19 mouse cellular contexts compared by ENCODE assay signal in genomic region chr10:53335974-53336373, GRCm38 (mm10). TPM values are rescaled to one million over a fixed set of nuclear protein-coding genes. Genes with fewer than 3 reads are reported as not detected.
DNase-seq lines count a peak whose midpoint lies in the region; ATAC-seq and TF ChIP-seq lines count a peak whose summit lies in the region.
"Had no signal": no experiment of that assay in that cellular context is flagged by ENCODE, and none has a peak within 500 bp of the region (broad histone marks: within the 10 kb centered on the region; RNA-seq: fewer than 3 reads in every experiment).

No protein-coding gene starts in this region.

- DNase-seq in heart, adult 9 months (ENCODE audit: low spot score in 2 of 2), result no peak
- DNase-seq in lung, adult 18-20 months, result no peak
- no peak for DNase-seq in liver, embryonic 13.5 days
- DNase-seq in stomach, postnatal 0 days (ENCODE audit: low spot score), result no peak
- DNase-seq in c-Kit-positive CD71-positive TER-119-positive erythroid progenitor cells, embryonic 14.5 days (ENCODE audit: low spot score), result no peak
- DNase-seq in left cerebral cortex, adult 11 months (ENCODE audit: low spot score), result no peak
- DNase-seq: cerebellum, adult 2 months; kidney, postnatal 14 days; layer of hippocampus, postnatal 36 days; lung, postnatal 14 days; right cerebral cortex, postnatal 14 days; thymus, postnatal 14 days had no signal

- TF ChIP-seq CTCF in stomach, postnatal 0 days (IDR thresholded peaks at IDR 0.05; ENCODE audit: low read depth), result no peak

- H3K36me3 ChIP-seq in heart, embryonic 11.5 days (ENCODE audit: control insufficient read depth, insufficient read depth, low read length), result no peaks in the 10 kb centered on the region
- no peaks in the 10 kb centered on the region for H3K36me3 ChIP-seq in lung, embryonic 15.5 days
- no peaks in the 10 kb centered on the region for H3K36me3 ChIP-seq in liver, embryonic 13.5 days
- no peaks in the 10 kb centered on the region for H3K36me3 ChIP-seq in stomach, postnatal 0 days (ENCODE audit: control insufficient read depth, insufficient read depth, low read length)
- H3K36me3 ChIP-seq: hindbrain, embryonic 10.5 days; intestine, embryonic 15.5 days; limb, embryonic 10.5 days; midbrain, embryonic 12.5 days had no signal

- peak overlapping the region; percentile 85; the same call in 1 of the 2 replicates for H3K27ac ChIP-seq in heart, embryonic 11.5 days (ENCODE audit: low read depth, low read length)
- peak overlapping the region; percentile 6; the same call in 1 of the 2 replicates for H3K27ac ChIP-seq in lung, embryonic 15.5 days
- H3K27ac ChIP-seq in liver, embryonic 13.5 days, result no peak overlapping the region
- peak overlapping the region; percentile 76; the same call in 1 of the 2 replicates for H3K27ac ChIP-seq in stomach, postnatal 0 days (replicated peaks)
- H3K27ac ChIP-seq: hindbrain, embryonic 10.5 days; limb, embryonic 10.5 days; midbrain, embryonic 12.5 days had no signal

- 0 out of 2 replicates have a peak overlapping the region, but pooled peaks have one; percentile 18 for H3K4me3 ChIP-seq in heart, embryonic 11.5 days (ENCODE audit: low read depth, low read length)
- no peak overlapping the region for H3K4me3 ChIP-seq in lung, embryonic 15.5 days
- no peak overlapping the region for H3K4me3 ChIP-seq in liver, embryonic 13.5 days (replicated peaks)
- no peak overlapping the region for H3K4me3 ChIP-seq in stomach, postnatal 0 days (ENCODE audit: low read depth, low read length)
- H3K4me3 ChIP-seq: erythroblast, embryonic 14.5 days; hindbrain, embryonic 10.5 days; intestine, embryonic 15.5 days; limb, embryonic 10.5 days; midbrain, embryonic 12.5 days had no signal

- H3K27me3 ChIP-seq in heart, embryonic 11.5 days (ENCODE audit: control insufficient read depth, insufficient read depth, low read length), result no peaks in the 10 kb centered on the region
- no peaks in the 10 kb centered on the region for H3K27me3 ChIP-seq in lung, embryonic 15.5 days
- no peaks in the 10 kb centered on the region for H3K27me3 ChIP-seq in liver, embryonic 13.5 days
- no peaks in the 10 kb centered on the region for H3K27me3 ChIP-seq in stomach, postnatal 0 days (ENCODE audit: control insufficient read depth, insufficient read depth, low read length)
- H3K27me3 ChIP-seq: intestine, embryonic 15.5 days; midbrain, embryonic 12.5 days had no signal

- TF ChIP-seq EP300 in stomach, postnatal 0 days (optimal IDR thresholded peaks at IDR 0.05), result no peak

- no peaks in the 10 kb centered on the region for H3K9me3 ChIP-seq in heart, embryonic 11.5 days (replicated peaks; ENCODE audit: control insufficient read depth, low read length)
- no peaks in the 10 kb centered on the region for H3K9me3 ChIP-seq in lung, embryonic 15.5 days
- H3K9me3 ChIP-seq in liver, embryonic 13.5 days (replicated peaks), result no peaks in the 10 kb centered on the region
- no peaks in the 10 kb centered on the region for H3K9me3 ChIP-seq in stomach, postnatal 0 days (ENCODE audit: control insufficient read depth, low read length)
- H3K9me3 ChIP-seq: hindbrain, embryonic 10.5 days; intestine, embryonic 15.5 days; limb, embryonic 10.5 days; midbrain, embryonic 12.5 days had no signal

- peak overlapping the region; percentile 54 for H3K4me2 ChIP-seq in heart, embryonic 11.5 days
- no peak overlapping the region for H3K4me2 ChIP-seq in lung, embryonic 15.5 days
- peak overlapping the region; percentile 17; the same call in 1 of the 2 replicates for H3K4me2 ChIP-seq in liver, embryonic 13.5 days
- H3K4me2 ChIP-seq in stomach, postnatal 0 days (replicated peaks; ENCODE audit: low read depth), result no peak overlapping the region
- H3K4me2 ChIP-seq: intestine, embryonic 15.5 days; midbrain, embryonic 12.5 days had no signal

- WGBS in heart, embryonic 11.5 days (ENCODE audit: insufficient replicate concordance), result 76% methylated on average over 3 of the region's 3 CpGs
- WGBS in lung, embryonic 15.5 days, result 67% methylated on average over 3 of the region's 3 CpGs
- 42% methylated on average over 3 of the region's 3 CpGs for WGBS in liver, embryonic 13.5 days (ENCODE audit: insufficient replicate concordance)
- WGBS in stomach, postnatal 0 days, result 53% methylated on average over 3 of the region's 3 CpGs

- ATAC-seq in heart, embryonic 11.5 days (replicated peaks; ENCODE audit: insufficient number of reproducible peaks, low FRiP score, low TSS enrichment), result no peak
- ATAC-seq in lung, embryonic 15.5 days (ENCODE audit: borderline replicate concordance, extremely low read depth, low FRiP score, low TSS enrichment), result no peak
- peak; percentile 73 for ATAC-seq in liver, embryonic 13.5 days (ENCODE audit: low read depth)
- no peak for ATAC-seq in stomach, postnatal 0 days (ENCODE audit: low FRiP score, low TSS enrichment)
- ATAC-seq: intestine, embryonic 15.5 days had no signal

- peaks cover 21% of the 10 kb centered on the region for H3K4me1 ChIP-seq in heart, embryonic 11.5 days (ENCODE audit: control insufficient read depth, insufficient read depth, low read length)
- H3K4me1 ChIP-seq in lung, embryonic 15.5 days, result peaks cover 10% of the 10 kb centered on the region; the same call in 1 of the 2 replicates
- peaks cover 38% of the 10 kb centered on the region for H3K4me1 ChIP-seq in liver, embryonic 13.5 days (replicated peaks)
- no peaks in the 10 kb centered on the region; the same call in 1 of the 2 replicates for H3K4me1 ChIP-seq in stomach, postnatal 0 days (replicated peaks; ENCODE audit: control insufficient read depth, insufficient read depth)
- H3K4me1 ChIP-seq: hindbrain, embryonic 10.5 days; intestine, embryonic 15.5 days; limb, embryonic 10.5 days; midbrain, embryonic 12.5 days had no signal

- no peak overlapping the region for H3K9ac ChIP-seq in heart, embryonic 11.5 days (ENCODE audit: low read depth, low read length)
- no peak overlapping the region for H3K9ac ChIP-seq in lung, embryonic 15.5 days
- no peak overlapping the region for H3K9ac ChIP-seq in liver, embryonic 13.5 days
- no peak overlapping the region for H3K9ac ChIP-seq in stomach, postnatal 0 days (ENCODE audit: low read length)
- H3K9ac ChIP-seq: intestine, embryonic 15.5 days; midbrain, embryonic 12.5 days had no signal

RNA-seq across cellular contexts. Expression of gene Pln, which starts 1.5 kb away (rescaled TPM):
- polyA plus RNA-seq in heart, embryonic 11.5 days (2014; fragmentation: Nextera tagmentation; extraction: Ambion mirVana), result 542 and 553 TPM in 2 replicates
- 7.5 and 15.5 TPM in 2 replicates for polyA plus RNA-seq in lung, embryonic 15.5 days (2015; fragmentation: Nextera tagmentation; extraction: Ambion mirVana)
- 0.37 and 1.1 TPM in 2 replicates for polyA plus RNA-seq in liver, embryonic 13.5 days (2015; fragmentation: Nextera tagmentation; extraction: Ambion mirVana)
- polyA plus RNA-seq in stomach, postnatal 0 days (2015; fragmentation: Nextera tagmentation; extraction: Ambion mirVana), result 21.2 and 22.8 TPM in 2 replicates
- polyA plus RNA-seq: erythroblast, embryonic 14.5 days had no signal

RNA-seq across cellular contexts. Expression of gene Cep85l, which starts 43.8 kb away (rescaled TPM):
- 3.5 and 5.8 TPM in 2 replicates for polyA plus RNA-seq in heart, embryonic 11.5 days (2014; fragmentation: Nextera tagmentation; extraction: Ambion mirVana)
- 6.5 and 8.8 TPM in 2 replicates for polyA plus RNA-seq in lung, embryonic 15.5 days (2015; fragmentation: Nextera tagmentation; extraction: Ambion mirVana)
- polyA plus RNA-seq in liver, embryonic 13.5 days (2015; fragmentation: Nextera tagmentation; extraction: Ambion mirVana), result 1.1 and 1.3 TPM in 2 replicates
- 1.6 and 2.0 TPM in 2 replicates for polyA plus RNA-seq in stomach, postnatal 0 days (2015; fragmentation: Nextera tagmentation; extraction: Ambion mirVana)

Comparison
In these comparisons a context has a peak if more than half of its experiments do, and no peak if none do; other contexts are left out.
1. H3K4me2 ChIP-seq: peak in heart, embryonic 11.5 days (single experiment) and liver, embryonic 13.5 days (single experiment); none in lung, embryonic 15.5 days (single experiment) and stomach, postnatal 0 days (single experiment).
2. RNA of gene Pln, which starts 1.5 kb away (polyA plus RNA-seq): 542 to 553 TPM in heart, embryonic 11.5 days; 21.2 to 22.8 TPM in stomach, postnatal 0 days, 7.5 to 15.5 TPM in lung, embryonic 15.5 days and 0.37 to 1.1 TPM in liver, embryonic 13.5 days; every median in the first group is over 10 times any median in the second.